Mouse (Mus musculus) hindlimb bud, embryonic 11.5 days (tissue): ENCODE data around the gene Lpxn.

Source experiments
- DNase-seq: peaks from one replicate; pipeline ENCODE4 v3.0.0-alpha.2; 2012; ENCODE audit warnings: low read depth, low spot score; ENCODE audit errors: extremely low spot score

Lpxn gene

GRCm38 (mm10) chr19:12795511-12796327, at the start of gene Lpxn, which contains the start of gene Zfp91:
Lpxn (plus strand) TSS chr19:12796193.
Zfp91 (minus strand) TSS chr19:12796126.
- DNase-seq = peak; percentile 93

GRCm38 (mm10) chr19:12756286-12756685, 39.7 kb upstream of the Lpxn start:
- no peak for DNase-seq

DNA sequence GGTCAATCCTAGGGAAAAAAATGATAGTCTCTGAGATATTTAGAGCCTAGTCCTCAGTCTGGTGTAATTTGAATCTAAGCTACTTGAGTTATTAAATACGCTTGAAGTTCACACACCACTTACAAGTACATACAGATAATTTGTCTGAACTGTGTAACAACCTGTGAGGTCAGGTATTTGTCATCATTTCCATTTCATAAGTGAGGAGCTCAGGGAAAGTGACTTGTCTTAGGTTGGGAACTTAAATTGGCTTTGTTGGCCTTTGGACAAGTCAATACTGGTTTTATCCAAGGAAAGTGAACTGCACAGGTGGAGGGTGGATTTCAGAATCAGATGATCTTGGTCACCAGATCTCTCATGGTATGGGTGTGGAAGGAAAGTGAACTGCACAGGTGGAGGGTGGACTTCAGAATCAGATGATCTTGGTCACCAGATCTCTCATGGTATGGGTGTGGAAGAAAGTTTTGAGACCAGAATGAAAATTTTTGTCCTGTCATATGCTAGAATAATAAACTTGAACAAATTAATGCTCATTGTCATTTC, 37.0 kb upstream of the Lpxn start:
- DNase-seq = no peak

DNA sequence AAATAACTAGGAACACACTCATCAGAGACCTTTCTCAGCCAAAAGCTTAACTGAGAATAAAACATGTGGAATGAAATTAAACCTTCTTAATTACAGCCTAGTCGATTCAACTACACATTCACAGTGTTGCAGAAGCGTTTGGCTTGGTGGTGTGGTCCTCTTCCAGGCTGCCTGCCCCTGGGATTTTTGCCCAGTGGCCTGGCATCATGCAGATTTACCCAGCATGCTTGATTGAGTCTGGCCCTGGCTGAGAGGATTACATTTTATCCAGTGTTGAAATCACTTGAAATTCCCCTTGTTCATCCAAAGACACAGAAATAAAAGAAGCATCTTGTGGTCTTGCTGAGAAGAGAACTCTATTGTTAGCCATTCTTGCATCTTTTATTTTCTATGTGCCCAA, 36.3 kb upstream of the Lpxn start:
- no peak for DNase-seq

DNA sequence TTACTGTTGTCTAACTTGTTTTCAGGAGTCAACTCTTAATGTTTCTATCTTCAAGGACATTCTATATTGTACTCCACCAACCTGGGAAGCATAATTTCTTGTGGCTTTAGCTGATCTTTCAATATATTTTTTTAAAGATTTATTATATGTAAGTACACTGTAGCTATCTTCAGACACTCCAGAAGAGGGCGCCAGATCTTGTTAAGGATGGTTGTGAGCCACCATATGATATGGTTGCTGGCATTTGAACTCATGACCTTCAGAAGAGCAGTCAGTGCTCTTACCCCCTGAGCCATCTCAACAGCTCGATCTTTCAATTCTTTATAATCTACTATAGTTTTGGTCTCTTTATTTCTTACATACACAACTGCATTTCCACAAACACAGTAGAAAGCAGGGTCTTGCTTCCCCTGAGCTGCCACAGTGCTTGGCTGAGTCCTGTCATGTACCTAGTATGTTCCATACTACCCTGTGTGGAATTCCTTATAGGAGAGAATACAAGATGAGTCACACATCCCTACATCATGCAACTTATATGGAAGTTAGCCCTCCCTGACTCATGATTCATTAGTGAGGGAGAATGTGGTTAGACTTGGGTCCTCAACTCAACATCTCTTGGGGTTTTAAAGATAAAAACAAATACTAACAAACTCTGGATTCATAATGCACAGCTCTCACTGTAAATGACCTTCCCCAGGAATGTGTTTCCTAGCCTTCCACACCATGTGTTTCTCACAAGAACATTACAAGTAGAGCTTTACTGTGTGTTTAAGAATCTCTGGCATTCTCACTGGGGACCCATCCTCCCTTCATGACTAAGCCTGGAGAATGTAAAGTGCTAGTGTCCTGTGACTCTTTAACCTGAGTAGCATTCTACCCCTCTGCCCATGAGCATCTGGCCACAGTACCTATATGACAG, 33.5 kb upstream of the Lpxn start:
- no peak for DNase-seq

GRCm38 (mm10) chr19:12765308-12765707, 30.7 kb upstream of the Lpxn start, which contains the start of gene Cntf:
Cntf (minus strand) TSS chr19:12765632.
- no peak for DNase-seq

DNA sequence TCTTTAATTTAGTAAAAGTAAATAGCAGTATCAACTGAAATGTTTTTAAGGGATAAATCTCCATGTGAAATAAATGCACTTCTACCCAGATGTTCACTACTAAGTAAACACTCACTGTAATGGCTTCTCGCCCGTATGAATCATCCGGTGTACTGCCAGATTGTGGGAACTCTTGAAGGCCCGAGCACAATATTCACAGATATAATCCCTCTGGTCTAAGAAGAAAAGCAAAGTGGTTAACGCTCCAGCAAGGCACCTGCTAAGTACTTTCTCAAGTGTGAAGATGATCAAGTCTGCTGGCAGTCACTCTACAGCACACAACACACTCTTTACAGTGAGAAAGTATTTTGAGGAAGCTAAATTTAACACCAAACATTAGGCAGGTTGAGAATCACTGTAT, 25.1 kb upstream of the Lpxn start:
- no peak for DNase-seq

DNA sequence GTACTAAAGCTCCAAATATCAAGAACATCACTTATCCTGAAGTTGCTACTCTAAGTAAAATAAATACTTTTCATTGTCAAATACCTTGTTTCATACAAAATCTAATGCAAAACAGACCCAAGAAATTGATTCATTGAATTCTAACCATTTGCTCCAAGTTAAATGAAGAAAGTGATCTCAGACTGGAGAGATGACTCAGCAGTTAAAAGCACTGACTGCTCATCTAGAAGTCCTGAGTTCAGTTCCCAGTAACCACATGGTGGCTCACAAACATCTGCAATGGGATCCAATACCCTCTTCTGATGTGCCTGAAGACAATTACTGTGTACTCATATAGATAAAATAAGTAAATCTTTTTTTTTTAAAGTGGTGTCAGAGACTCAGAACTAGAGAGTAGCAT, 15.6 kb upstream of the Lpxn start:
- no peak for DNase-seq

GRCm38 (mm10) chr19:12786803-12787395, 9.1 kb upstream of the Lpxn start:
- no peak for DNase-seq

GRCm38 (mm10) chr19:12787721-12788120, 8.3 kb upstream of the Lpxn start:
- no peak for DNase-seq

DNA sequence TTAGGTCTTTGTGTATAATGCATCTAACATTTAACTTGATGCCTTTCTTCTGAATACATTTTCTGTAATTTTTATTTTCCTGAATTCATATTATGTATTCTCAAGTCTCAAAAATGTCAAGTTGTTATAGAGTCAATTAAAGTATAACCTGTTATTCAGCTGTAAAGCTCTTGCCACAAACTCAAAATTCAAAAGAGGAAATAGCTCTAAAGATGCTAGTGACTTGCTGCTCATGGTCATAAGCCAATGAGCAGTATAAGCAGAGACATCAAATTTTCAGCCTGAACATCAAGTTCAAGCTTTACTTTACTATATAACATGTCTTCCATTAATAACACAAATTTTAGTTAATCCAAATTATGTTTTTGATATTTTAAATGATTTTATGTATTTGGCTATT, 3.6 kb upstream of the Lpxn start:
- DNase-seq = no peak

GRCm38 (mm10) chr19:12794056-12795044, 1.6 kb upstream of the Lpxn start:
- DNase-seq = peak; percentile 37

GRCm38 (mm10) chr19:12795110-12795509, 883 bp upstream of the Lpxn start:
- DNase-seq = no peak

DNA sequence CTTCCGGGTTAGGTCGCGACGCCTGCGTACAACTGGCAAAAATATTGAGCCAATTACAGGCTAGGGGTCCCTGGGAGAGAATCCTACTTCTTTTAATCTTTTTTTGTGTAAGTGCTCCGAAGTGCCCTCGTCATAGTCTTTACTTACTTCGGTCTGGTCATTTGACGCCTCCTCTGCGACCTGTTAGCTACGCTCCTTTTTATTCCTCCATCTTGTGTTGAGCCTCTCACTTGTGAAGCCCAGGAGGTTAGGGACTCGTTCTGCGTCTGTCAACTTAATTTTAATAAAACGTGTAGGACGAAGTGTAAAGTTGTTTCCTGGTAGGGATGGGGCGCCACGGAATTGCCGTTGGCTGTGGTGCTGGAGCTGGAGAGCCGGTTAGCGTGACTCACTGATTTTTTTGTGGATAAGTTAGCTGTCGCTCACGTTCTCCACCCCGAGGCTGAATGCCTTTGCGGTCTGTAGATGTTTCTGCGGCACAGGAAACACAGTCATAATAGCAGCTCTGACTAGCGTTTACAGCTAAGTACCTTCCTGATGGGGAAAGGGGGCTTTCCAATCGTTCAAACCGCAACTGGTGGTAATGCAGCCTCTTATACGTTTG, 437 bp downstream of the Lpxn start:
- no peak for DNase-seq

GRCm38 (mm10) chr19:12797071-12797470, 1.1 kb downstream of the Lpxn start:
- no peak for DNase-seq

- DNase-seq = no peak
Observed at GRCm38 (mm10) chr19:12798404-12798803, 2.4 kb downstream of the Lpxn start.

- DNase-seq = no peak
Observed at GRCm38 (mm10) chr19:12799081-12799480, 3.1 kb downstream of the Lpxn start.

DNA sequence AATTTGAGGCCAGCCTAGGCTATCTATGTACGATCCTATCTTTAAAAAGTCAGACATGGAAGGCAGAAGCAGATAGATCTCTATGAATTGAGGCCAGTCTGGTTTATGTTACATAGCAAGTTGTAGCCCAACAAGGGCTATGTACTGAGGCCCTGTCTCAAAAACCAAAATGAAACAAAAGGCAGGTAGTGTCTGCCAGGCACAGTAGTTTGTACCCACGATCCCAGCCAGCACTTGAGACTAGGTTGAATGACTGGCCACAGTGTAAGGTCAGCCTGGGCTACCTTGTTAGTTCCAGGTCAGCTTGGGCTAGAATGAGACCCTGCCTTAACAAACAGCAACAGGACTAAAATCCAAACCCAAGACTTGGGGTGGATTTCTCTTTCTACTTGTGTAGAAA, 4.6 kb downstream of the Lpxn start:
- no peak for DNase-seq

- no peak for DNase-seq
Observed at GRCm38 (mm10) chr19:12801046-12801445, 5.1 kb downstream of the Lpxn start.

GRCm38 (mm10) chr19:12802830-12803229, 6.8 kb downstream of the Lpxn start:
- no peak for DNase-seq
